Mouse (Mus musculus): Measurements from ENCODE around the gene Acot6. TPM values are rescaled to one million over a fixed set of nuclear protein-coding genes. Genes with fewer than 3 reads are reported as not detected.
A peak's percentile ranks its signal among the peaks of the same experiment; 100 is the strongest.
"Not testable (repeated sequence)": the region's sequence is repeated elsewhere in the genome, so short reads cannot be mapped to it uniquely, and the experiment has no call there.

The Acot6 gene
- total RNA-seq (2022) = 1 to 10 TPM; 1.9 to 3.2 (median 2.3) TPM

GRCm38 (mm10) chr12:84100604-84101492, at the start of gene Acot6:
Gene Acot6, plus strand, starts transcription at chr12:84100654.
- DNase-seq (ENCODE audit: low spot score in 2 of 2) = peak; percentile 7 to 9

GRCm38 (mm10) chr12:84050744-84051143, 49.7 kb upstream of the Acot6 start:
- DNase-seq (ENCODE audit: low spot score in 2 of 2) = not testable (repeated sequence)

- no peak for DNase-seq (ENCODE audit: low spot score in 2 of 2)
These were observed 48.4 kb upstream of the Acot6 start, which contains the start of gene Acot3 for GRCm38 (mm10) chr12:84051937-84052474. Gene Acot3, plus strand, starts transcription at chr12:84052144.

GRCm38 (mm10) chr12:84052609-84053008, 47.8 kb upstream of the Acot6 start:
- no peak for DNase-seq (ENCODE audit: low spot score in 2 of 2)

GRCm38 (mm10) chr12:84053173-84053572, 47.3 kb upstream of the Acot6 start:
- DNase-seq (ENCODE audit: low spot score in 2 of 2) = no peak

GRCm38 (mm10) chr12:84053679-84054391, 46.6 kb upstream of the Acot6 start:
- DNase-seq (ENCODE audit: low spot score in 2 of 2) = no peak

- no peak for DNase-seq (ENCODE audit: low spot score in 2 of 2)
These were observed 39.5 kb upstream of the Acot6 start for GRCm38 (mm10) chr12:84060946-84061345.

- no peak for DNase-seq (ENCODE audit: low spot score in 2 of 2)
These were observed 38.1 kb upstream of the Acot6 start for GRCm38 (mm10) chr12:84062336-84062735.

GRCm38 (mm10) chr12:84063228-84063627, 37.2 kb upstream of the Acot6 start:
- no peak for DNase-seq (ENCODE audit: low spot score in 2 of 2)

GRCm38 (mm10) chr12:84063833-84064232, 36.6 kb upstream of the Acot6 start:
- no peak for DNase-seq (ENCODE audit: low spot score in 2 of 2)

GRCm38 (mm10) chr12:84064621-84065020, 35.8 kb upstream of the Acot6 start:
- no peak for DNase-seq (ENCODE audit: low spot score in 2 of 2)

GRCm38 (mm10) chr12:84067752-84068151, 32.7 kb upstream of the Acot6 start:
- no peak for DNase-seq (ENCODE audit: low spot score in 2 of 2)

GRCm38 (mm10) chr12:84068296-84068695, 32.2 kb upstream of the Acot6 start:
- no peak for DNase-seq (ENCODE audit: low spot score in 2 of 2)

GRCm38 (mm10) chr12:84068986-84069385, 31.5 kb upstream of the Acot6 start, which contains the start of gene Acot5:
Gene Acot5, plus strand, starts transcription at chr12:84069325.
- no peak for DNase-seq (ENCODE audit: low spot score in 2 of 2)

- DNase-seq (ENCODE audit: low spot score in 2 of 2) = peak in 1 of 2 experiments; percentile 7
These were observed 30.9 kb upstream of the Acot6 start for GRCm38 (mm10) chr12:84069582-84069981.

GRCm38 (mm10) chr12:84071696-84072095, 28.8 kb upstream of the Acot6 start:
- DNase-seq (ENCODE audit: low spot score in 2 of 2) = no peak

- DNase-seq (ENCODE audit: low spot score in 2 of 2) = no peak
These were observed 23.0 kb upstream of the Acot6 start for GRCm38 (mm10) chr12:84077371-84077990.

GRCm38 (mm10) chr12:84083842-84084241, 16.6 kb upstream of the Acot6 start:
- no peak for DNase-seq (ENCODE audit: low spot score in 2 of 2)

- DNase-seq (ENCODE audit: low spot score in 2 of 2) = no peak
These were observed 15.9 kb upstream of the Acot6 start for GRCm38 (mm10) chr12:84084581-84084980.

- not testable (repeated sequence) for DNase-seq (ENCODE audit: low spot score in 2 of 2)
These were observed 5.8 kb upstream of the Acot6 start for GRCm38 (mm10) chr12:84094666-84095065.

GRCm38 (mm10) chr12:84099605-84100004, 849 bp upstream of the Acot6 start:
- DNase-seq (ENCODE audit: low spot score in 2 of 2) = no peak

Data from gastrocnemius, adult 8-10 months (tissue).